Mouse (Mus musculus) forebrain, embryonic 16.5 days (tissue): ENCODE measurements around the gene Ccdc63. TPM values are rescaled to one million over a fixed set of nuclear protein-coding genes. Genes with fewer than 3 reads are reported as not detected.
"Not testable (repeated sequence)": the region's sequence is repeated elsewhere in the genome, so short reads cannot be mapped to it uniquely, and the experiment has no call there.

Experiments
- ATAC-seq: fragments of 200-750 bp; cut with Nextera tagmentation; 2 replicates; pipeline ENCODE4 v1.8.0; 2017; ENCODE audit warnings: mild to moderate bottlenecking, moderate library complexity
- H3K27ac ChIP-seq: fragments of 300-500 bp; sonication (generic); 2 replicates; pipeline ENCODE4 v1.5.1; 2014; ENCODE audit warnings: low read length, control low read depth
- H3K27me3 ChIP-seq: fragments of 300-500 bp; sonication (generic); replicated peaks from 2 replicates; pipeline ENCODE4 v1.6.1; 2014; ENCODE audit warnings: low read length; ENCODE audit not compliant: control insufficient read depth, insufficient read depth
- H3K36me3 ChIP-seq: fragments of 300-500 bp; sonication (generic); 2 replicates; pipeline ENCODE4 v1.6.1; 2014; ENCODE audit not compliant: control insufficient read depth, insufficient read depth
- H3K4me1 ChIP-seq: fragments of 300-500 bp; sonication (generic); replicated peaks from 2 replicates; pipeline ENCODE4 v1.6.1; 2014; ENCODE audit warnings: low read length; ENCODE audit not compliant: control insufficient read depth, insufficient read depth
- H3K4me2 ChIP-seq: fragments of 300-500 bp; sonication (generic); 2 replicates; pipeline ENCODE4 v1.6.1; 2014; ENCODE audit warnings: mild to moderate bottlenecking, low read length, control low read depth
- H3K4me3 ChIP-seq: fragments of 300-500 bp; sonication (generic); replicated peaks from 2 replicates; pipeline ENCODE4 v1.5.1; 2014; ENCODE audit warnings: mild to moderate bottlenecking, low read length, control low read depth
- H3K9ac ChIP-seq: fragments of 300-500 bp; sonication (generic); replicated peaks from 2 replicates; pipeline ENCODE4 v1.6.1; 2014; ENCODE audit warnings: low read depth, low read length, control low read depth
- H3K9me3 ChIP-seq: fragments of 300-500 bp; sonication (generic); 2 replicates; pipeline ENCODE4 v1.6.1; 2016; ENCODE audit warnings: low read length; ENCODE audit not compliant: control insufficient read depth
- WGBS: fragments of 180-500 bp; shearing (Covaris S2); extraction: QIAGEN DNeasy Blood & Tissue Kit; methylation state at CpG from one replicate; pipeline ENCODE4 v1.1.7; 2014; 5-methylcytosine and 5-hydroxymethylcytosine counted together
- polyA plus RNA-seq: library from polyadenylated mRNA; unstranded; fragments of >200 nt; fragmentation: Nextera tagmentation; extraction: Ambion mirVana; gene quantifications from 2 replicates; pipeline ENCODE4 v1.2.1, GENCODE M21; 2015

Gene Ccdc63
- not detected in 2 replicates for polyA plus RNA-seq

DNA sequence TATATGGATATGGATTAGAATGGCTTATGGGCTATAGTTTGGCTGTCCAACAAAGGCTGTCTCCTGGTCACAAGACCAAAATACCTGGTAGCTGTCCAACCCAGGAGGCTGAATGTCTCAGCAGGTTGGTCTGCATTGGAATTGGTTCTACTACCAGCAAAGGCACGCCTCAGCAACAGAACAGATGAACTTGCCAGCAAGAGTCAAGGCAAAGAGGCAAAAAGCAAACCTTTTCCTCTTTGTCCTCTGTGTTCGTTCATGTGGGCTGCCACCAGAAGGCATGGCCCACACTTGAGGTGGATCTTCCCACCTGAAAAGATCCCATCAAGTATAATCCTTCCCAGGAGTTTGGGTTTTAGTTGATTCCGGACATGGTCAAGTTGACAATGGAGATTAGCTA, at the start of gene Ccdc63:
TSS of gene Ccdc63 (minus strand) at position 101 of the 400 bp plus-strand sequence.
- Histone ChIP-seq H3K9ac (no peak within 1 kb of the TSS), H3K27ac (no peak within 1 kb of the TSS), H3K4me1 (no peaks in the 10 kb centered on the region; the same call in 1 of the 2 replicates), H3K4me2 (no peak within 1 kb of the TSS), H3K4me3 (no peak within 1 kb of the TSS), H3K36me3 (no peaks in the 10 kb centered on the region), H3K9me3 (no peaks in the 10 kb centered on the region; the same call in 1 of the 2 replicates), H3K27me3 (no peaks in the 10 kb centered on the region)
- ATAC-seq: no peak
- WGBS: 92% methylated on average over 3 of the region's 3 CpGs

DNA sequence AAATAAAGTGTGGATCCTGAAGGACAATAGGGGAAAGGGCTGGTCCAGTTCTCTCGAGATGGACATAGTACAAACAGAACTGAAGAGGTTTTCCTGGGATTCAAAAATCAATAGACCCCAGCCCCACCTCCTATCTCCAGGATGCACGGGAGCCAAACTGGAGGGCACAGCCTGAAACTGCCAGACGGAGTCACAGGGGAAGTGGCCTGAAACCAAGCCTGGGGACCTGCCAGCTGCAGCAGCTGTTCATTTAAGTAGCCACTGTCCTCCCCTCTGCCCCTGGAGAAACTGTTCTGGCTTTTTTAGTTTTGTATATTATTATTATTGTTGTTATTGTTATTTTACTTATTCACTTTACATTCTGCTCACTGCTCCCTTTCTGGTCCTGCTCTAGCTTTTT, 48.5 kb upstream of the Ccdc63 start:
- Histone ChIP-seq H3K36me3 (no peaks in the 10 kb centered on the region), H3K27ac (no peak overlapping the region), H3K9ac (no peak overlapping the region), H3K27me3 (no peaks in the 10 kb centered on the region), H3K4me2 (no peak overlapping the region), H3K4me3 (no peak overlapping the region), H3K4me1 (no peaks in the 10 kb centered on the region), H3K9me3 (no peaks in the 10 kb centered on the region)
- WGBS: 57% methylated on average over 3 of the region's 3 CpGs
- no peak for ATAC-seq

DNA sequence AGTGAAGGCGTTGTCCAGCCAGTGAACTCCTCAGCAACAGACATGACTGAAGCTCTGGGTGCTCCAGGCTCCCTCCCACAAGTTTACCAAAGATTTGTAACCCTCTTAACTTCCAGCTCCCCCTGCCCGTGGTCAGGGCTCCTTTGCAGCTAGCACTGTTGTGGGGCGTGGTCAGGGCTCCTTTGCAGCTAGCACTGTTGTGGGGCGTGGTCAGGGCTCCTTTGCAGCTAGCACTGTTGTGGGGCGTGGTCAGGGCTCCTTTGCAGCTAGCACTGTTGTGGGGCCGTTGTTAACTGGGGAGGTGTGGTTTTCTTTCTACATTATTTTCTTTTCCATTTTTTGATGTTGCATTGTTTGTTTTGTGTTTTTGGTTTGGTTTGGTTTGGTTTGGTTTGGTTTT, 44.2 kb upstream of the Ccdc63 start:
- 97% methylated on average over 6 of the region's 6 CpGs for WGBS
- H3K36me3 ChIP-seq, ATAC-seq, H3K4me3 ChIP-seq, H3K4me2 ChIP-seq, H3K27me3 ChIP-seq, H3K27ac ChIP-seq, H3K4me1 ChIP-seq, H3K9ac ChIP-seq, H3K9me3 ChIP-seq: not testable (repeated sequence)

DNA sequence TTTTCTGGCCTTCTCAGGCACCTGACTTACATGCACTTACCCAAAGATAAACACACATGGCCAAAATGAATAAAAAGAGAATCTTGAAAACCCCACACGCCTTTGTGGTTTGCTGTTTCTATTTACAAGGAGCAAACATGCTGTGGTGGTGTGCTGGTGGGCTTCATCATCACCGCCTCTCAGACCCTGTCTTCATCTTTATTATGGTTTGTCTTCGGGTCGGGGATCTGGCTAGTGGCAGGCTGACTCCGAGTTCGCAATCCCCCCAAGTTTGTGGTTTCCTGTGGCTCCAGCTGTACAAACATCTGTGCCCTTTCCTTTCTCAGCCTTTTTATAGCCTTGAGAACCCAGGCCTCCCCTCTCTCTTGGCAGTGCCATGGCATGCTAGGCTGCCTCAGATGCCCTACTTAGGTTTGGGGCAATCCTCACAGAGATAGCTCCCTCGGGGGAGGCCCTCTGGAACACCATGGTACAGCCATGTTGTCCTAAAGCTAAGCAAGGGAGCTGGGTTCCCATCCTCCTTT, 43.7 kb upstream of the Ccdc63 start:
- no peaks in the 10 kb centered on the region for H3K36me3 ChIP-seq
- no peaks in the 10 kb centered on the region for H3K9me3 ChIP-seq
- H3K9ac ChIP-seq: no peak overlapping the region
- ATAC-seq: no peak
- no peak overlapping the region for H3K27ac ChIP-seq
- no peaks in the 10 kb centered on the region for H3K4me1 ChIP-seq
- no peak overlapping the region for H3K4me3 ChIP-seq
- no peaks in the 10 kb centered on the region for H3K27me3 ChIP-seq
- 97% methylated on average over 7 of the region's 7 CpGs for WGBS
- H3K4me2 ChIP-seq: no peak overlapping the region

DNA sequence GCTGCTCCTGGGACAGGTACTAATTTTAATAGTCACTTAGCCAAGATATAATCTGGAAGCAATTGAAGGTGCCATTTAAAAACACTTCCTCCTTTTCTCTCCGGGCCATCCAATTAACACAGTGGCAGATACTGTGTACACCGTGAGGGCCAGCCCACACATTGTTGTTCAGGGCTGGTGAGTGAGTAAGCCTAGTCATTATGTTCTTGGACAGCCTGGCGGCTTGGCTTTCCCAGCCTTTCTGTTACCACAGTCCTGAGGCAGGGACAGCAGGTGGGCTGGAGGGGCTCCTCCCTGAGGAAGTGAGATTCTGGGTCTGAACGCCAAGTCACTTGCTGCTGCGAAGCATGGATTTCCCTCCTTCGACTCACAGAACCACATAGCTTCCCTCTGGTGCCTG, 39.0 kb upstream of the Ccdc63 start:
- no peak overlapping the region for H3K4me3 ChIP-seq
- no peaks in the 10 kb centered on the region for H3K9me3 ChIP-seq
- H3K27ac ChIP-seq: no peak overlapping the region
- peaks cover 5% of the 10 kb centered on the region for H3K36me3 ChIP-seq
- ATAC-seq: peak; percentile 33; the same call in 1 of the 2 replicates
- H3K27me3 ChIP-seq: no peaks in the 10 kb centered on the region
- 37% methylated on average over 6 of the region's 6 CpGs for WGBS
- no peaks in the 10 kb centered on the region for H3K4me1 ChIP-seq
- H3K4me2 ChIP-seq: no peak overlapping the region
- H3K9ac ChIP-seq: no peak overlapping the region

DNA sequence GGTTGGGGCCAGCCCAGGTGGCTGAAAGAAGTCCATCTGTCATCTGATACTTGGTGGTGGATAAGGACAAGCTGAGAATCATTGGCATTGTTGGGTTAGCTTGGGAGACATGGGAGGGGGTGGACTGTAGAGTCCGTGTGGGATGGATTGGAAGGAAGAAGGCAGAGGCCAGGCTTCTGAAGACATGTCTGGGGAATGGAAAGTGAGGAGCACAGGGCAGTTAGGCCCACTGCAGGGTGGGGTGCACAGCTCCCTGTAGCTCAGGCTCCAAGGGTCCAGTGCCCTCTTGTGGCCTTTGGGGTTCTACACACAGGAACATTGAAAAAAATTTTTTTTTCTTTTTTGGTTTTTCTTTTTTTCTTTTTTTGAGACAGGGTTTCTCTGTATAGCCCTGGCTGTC, 35.8 kb upstream of the Ccdc63 start:
- H3K27ac ChIP-seq: no peak overlapping the region
- no peak overlapping the region for H3K4me3 ChIP-seq
- peaks cover 19% of the 10 kb centered on the region for H3K36me3 ChIP-seq
- no peaks in the 10 kb centered on the region for H3K9me3 ChIP-seq
- no peaks in the 10 kb centered on the region for H3K27me3 ChIP-seq
- ATAC-seq: no peak
- H3K4me2 ChIP-seq: no peak overlapping the region
- WGBS: 36% methylated on average over 1 of the region's 1 CpGs
- no peak overlapping the region for H3K9ac ChIP-seq
- H3K4me1 ChIP-seq: no peaks in the 10 kb centered on the region

DNA sequence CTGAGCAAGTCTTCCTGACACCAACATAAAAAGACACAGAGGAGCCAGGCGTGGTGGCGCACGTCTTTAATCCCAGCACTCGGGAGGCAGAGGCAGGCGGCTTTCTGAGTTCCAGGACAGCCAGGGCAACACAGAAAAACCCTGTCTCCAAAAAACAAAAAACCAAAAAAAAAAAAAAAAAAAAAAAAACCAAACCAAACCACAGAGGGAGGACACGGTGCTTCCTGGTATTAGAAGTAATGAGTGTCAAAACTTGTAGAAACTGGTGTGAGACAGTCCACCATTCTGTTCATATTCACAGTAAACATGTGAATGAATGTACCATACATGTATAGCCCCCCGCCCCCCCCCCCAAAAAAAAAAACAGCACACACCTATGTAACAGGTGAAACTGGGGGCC, 35.3 kb upstream of the Ccdc63 start:
- Histone ChIP-seq H3K27me3 (no peaks in the 10 kb centered on the region), H3K9ac (no peak overlapping the region), H3K9me3 (no peaks in the 10 kb centered on the region), H3K4me2 (no peak overlapping the region), H3K36me3 (peaks cover 22% of the 10 kb centered on the region), H3K4me1 (no peaks in the 10 kb centered on the region), H3K4me3 (no peak overlapping the region), H3K27ac (no peak overlapping the region)
- WGBS: 83% methylated on average over 7 of the region's 7 CpGs
- no peak for ATAC-seq

DNA sequence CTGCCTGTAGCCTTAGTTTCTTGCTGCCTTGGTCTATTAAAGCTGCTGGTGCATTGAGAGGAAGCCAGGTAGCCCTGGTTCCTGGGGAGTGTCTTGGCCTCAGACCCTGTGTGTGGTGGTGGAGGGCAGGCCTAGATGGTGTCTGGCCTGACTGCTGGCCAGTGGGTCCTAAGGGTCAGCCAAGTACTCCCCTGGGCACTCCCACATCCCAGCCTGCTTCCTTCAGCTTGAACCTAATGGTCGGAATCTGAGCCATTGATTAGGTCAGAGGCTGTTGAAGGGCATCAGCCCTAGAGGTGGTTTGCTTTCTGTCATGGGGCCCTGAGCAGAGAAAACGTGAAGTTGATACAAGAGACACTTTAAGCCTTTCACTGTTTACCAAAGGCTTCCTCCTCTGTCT, 34.8 kb upstream of the Ccdc63 start:
- Histone ChIP-seq H3K4me2 (no peak overlapping the region), H3K9me3 (no peaks in the 10 kb centered on the region), H3K4me3 (no peak overlapping the region), H3K27ac (no peak overlapping the region), H3K27me3 (no peaks in the 10 kb centered on the region), H3K4me1 (no peaks in the 10 kb centered on the region), H3K9ac (no peak overlapping the region), H3K36me3 (peaks cover 28% of the 10 kb centered on the region)
- WGBS: 79% methylated on average over 2 of the region's 2 CpGs
- ATAC-seq: no peak

DNA sequence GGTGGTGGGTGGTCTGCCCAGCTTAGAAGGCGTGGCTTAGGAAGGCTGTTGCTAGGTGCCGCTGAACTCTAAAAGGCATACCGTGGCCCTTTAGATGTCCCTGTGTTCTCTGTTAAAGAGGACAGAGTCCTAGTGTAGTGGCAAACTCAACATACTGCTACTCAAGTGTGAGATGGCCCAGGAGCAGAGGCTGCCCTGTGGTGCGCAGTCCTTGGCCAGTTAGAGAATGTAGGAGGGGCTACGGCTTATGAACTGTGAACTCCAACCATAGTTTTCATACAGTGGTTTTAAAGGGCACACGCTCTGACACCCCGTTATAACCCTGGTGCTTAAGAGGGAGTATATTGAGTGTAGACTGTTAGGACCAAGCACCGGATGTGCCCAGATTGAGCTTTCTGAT, 30.4 kb upstream of the Ccdc63 start:
- ATAC-seq: no peak
- Histone ChIP-seq H3K4me1 (peaks cover 18% of the 10 kb centered on the region), H3K27ac (no peak overlapping the region), H3K36me3 (peaks cover 40% of the 10 kb centered on the region), H3K4me3 (no peak overlapping the region), H3K9me3 (no peaks in the 10 kb centered on the region), H3K4me2 (no peak overlapping the region), H3K9ac (no peak overlapping the region), H3K27me3 (no peaks in the 10 kb centered on the region)
- 88% methylated on average over 8 of the region's 8 CpGs for WGBS
